Mouse (Mus musculus) heart, postnatal 0 days (tissue): ENCODE data around the gene Arcn1. TPM values are rescaled to one million over a fixed set of nuclear protein-coding genes. Genes with fewer than 3 reads are reported as not detected.
A peak's percentile ranks its signal among the peaks of the same experiment; 100 is the strongest.

Experiments used
- ATAC-seq: fragments of 200-750 bp; cut with Nextera tagmentation; 2 replicates; pipeline ENCODE4 v1.8.0; 2017; ENCODE audit warnings: low read depth, moderate number of reproducible peaks, moderate library complexity; ENCODE audit not compliant: insufficient read depth
- DNase-seq: peaks from one replicate; pipeline ENCODE4 v3.0.0-alpha.2; 2016; ENCODE audit warnings: low spot score
- H3K27ac ChIP-seq: fragments of 300-500 bp; sonication (generic); 2 replicates; pipeline ENCODE4 v1.5.1; 2014; ENCODE audit warnings: low read depth, mild to moderate bottlenecking
- H3K27me3 ChIP-seq: fragments of 300-500 bp; sonication (generic); 2 replicates; pipeline ENCODE4 v1.6.1; 2014; ENCODE audit warnings: low read length, mixed read lengths; ENCODE audit not compliant: control insufficient read depth, insufficient read depth
- H3K36me3 ChIP-seq: fragments of 300-500 bp; sonication (generic); replicated peaks from 2 replicates; pipeline ENCODE4 v1.6.1; 2014; ENCODE audit warnings: low read length, mixed read lengths; ENCODE audit not compliant: control insufficient read depth, insufficient read depth
- H3K4me1 ChIP-seq: fragments of 300-500 bp; sonication (generic); 2 replicates; pipeline ENCODE4 v1.6.1; 2014; ENCODE audit warnings: antibody characterized with exemption; ENCODE audit not compliant: control insufficient read depth, insufficient read depth
- H3K4me2 ChIP-seq: fragments of 300-500 bp; sonication (generic); 2 replicates; pipeline ENCODE4 v1.6.1; 2014; ENCODE audit warnings: low read depth, mild to moderate bottlenecking, low read length, moderate library complexity
- H3K4me3 ChIP-seq: fragments of 300-500 bp; sonication (generic); 2 replicates; pipeline ENCODE4 v1.5.1; 2014; ENCODE audit warnings: low read depth, low read length
- H3K9ac ChIP-seq: fragments of 300-500 bp; sonication (generic); replicated peaks from 2 replicates; pipeline ENCODE4 v1.6.1; 2014; ENCODE audit warnings: low read depth, low read length, mixed read lengths
- H3K9me3 ChIP-seq: fragments of 300-500 bp; sonication (generic); replicated peaks from 2 replicates; pipeline ENCODE4 v1.6.1; 2016; ENCODE audit warnings: low read length; ENCODE audit not compliant: control insufficient read depth
- CTCF ChIP-seq: IDR thresholded peaks from 2 replicates; pipeline ENCODE4 v1.5.1; 2016; ENCODE audit warnings: antibody characterized with exemption, control low read depth, low read depth
- EP300 ChIP-seq: IDR thresholded peaks from 2 replicates; pipeline ENCODE4 v1.6.1; 2016; ENCODE audit warnings: antibody characterized with exemption, low read depth
- WGBS: fragments of 180-500 bp; shearing (Covaris S2); extraction: QIAGEN DNeasy Blood & Tissue Kit; methylation state at CpG from one replicate; pipeline ENCODE4 v1.1.7; 2014; 5-methylcytosine and 5-hydroxymethylcytosine counted together
- polyA plus RNA-seq: library from polyadenylated mRNA; unstranded; fragments of >200 nt; fragmentation: Nextera tagmentation; extraction: Ambion mirVana; gene quantifications from 2 replicates; pipeline ENCODE4 v1.2.1, GENCODE M21; 2015
- total RNA-seq: library from RNA; depleted of rRNA; stranded (reverse); fragments of >200 nt; gene quantifications from 2 replicates; pipeline ENCODE4 v1.2.3, GENCODE M21; 2014; ENCODE audit warnings: low replicate concordance; rRNA removed

Arcn1 gene
- total and polyA plus RNA-seq, 2 experiments from 2014 or later, result 71.6 to 78.3 TPM

GRCm38 (mm10) chr9:44693071-44693470, 74.6 kb downstream of the Arcn1 start:
- no peak overlapping the region for H3K4me2 ChIP-seq
- TF ChIP-seq CTCF (no peak), EP300 (no peak)
- no peaks in the 10 kb centered on the region for H3K9me3 ChIP-seq
- H3K4me1 ChIP-seq, result peaks cover 19% of the 10 kb centered on the region
- DNase-seq, result no peak
- WGBS, result 72% methylated on average over 11 of the region's 11 CpGs
- H3K4me3 ChIP-seq, result no peak overlapping the region
- no peak overlapping the region for H3K27ac ChIP-seq
- H3K27me3 ChIP-seq, result no peaks in the 10 kb centered on the region
- ATAC-seq, result no peak
- H3K36me3 ChIP-seq, result peaks cover 81% of the 10 kb centered on the region
- no peak overlapping the region for H3K9ac ChIP-seq

GRCm38 (mm10) chr9:44691671-44692520, 75.7 kb downstream of the Arcn1 start:
- no peak overlapping the region for H3K9ac ChIP-seq

More at GRCm38 (mm10) chr9:44691671-44692520, 75.7 kb downstream of the Arcn1 start:
- Histone ChIP-seq H3K27ac (peak overlapping the region; percentile 36), H3K9me3 (no peaks in the 10 kb centered on the region), H3K27me3 (no peaks in the 10 kb centered on the region), H3K36me3 (peaks cover 81% of the 10 kb centered on the region), H3K4me1 (peaks cover 19% of the 10 kb centered on the region), H3K4me3 (no peak overlapping the region), H3K4me2 (no peak overlapping the region)
- ATAC-seq, result peak; percentile 57
- whole genome bisulfite sequencing, result 26% methylated on average over 21 of the region's 21 CpGs
- TF ChIP-seq EP300 (no peak), CTCF (no peak)
- DNase-seq, result peak; percentile 64

Other genes starting within 250 kb of the Arcn1 start
- gene Cxcr5, start 206.0 kb downstream of the Arcn1 start, total RNA-seq, result not detected in 2 replicates
- not detected in 2 replicates for gene Cxcr5, start 206.0 kb downstream of the Arcn1 start, polyA plus RNA-seq
- 30.9 and 33.9 TPM in 2 replicates for gene Ddx6, start 163.0 kb downstream of the Arcn1 start, total RNA-seq
- gene Ddx6, start 163.0 kb downstream of the Arcn1 start, polyA plus RNA-seq, result 10.5 and 11.0 TPM in 2 replicates
- not detected in 2 replicates for gene Treh, start 94.6 kb downstream of the Arcn1 start, total RNA-seq
- not detected in 2 replicates for gene Treh, start 94.6 kb downstream of the Arcn1 start, polyA plus RNA-seq
- gene Phldb1, start 32.6 kb downstream of the Arcn1 start, total RNA-seq, result 96.0 and 138 TPM in 2 replicates
- 25.8 and 28.0 TPM in 2 replicates for gene Phldb1, start 32.6 kb downstream of the Arcn1 start, polyA plus RNA-seq
- gene Ift46, start 63 bp upstream of the Arcn1 start, total RNA-seq, result 10.0 and 41.0 TPM in 2 replicates
- 49.5 and 60.6 TPM in 2 replicates for gene Ift46, start 63 bp upstream of the Arcn1 start, polyA plus RNA-seq
- gene Tmem25, start 31.5 kb upstream of the Arcn1 start, total RNA-seq, result 2.4 and 5.2 TPM in 2 replicates
- gene Tmem25, start 31.5 kb upstream of the Arcn1 start, polyA plus RNA-seq, result 3.2 and 3.4 TPM in 2 replicates
- 0.31 TPM in 1 of 2 replicates, not detected in the other for gene Ttc36, start 35.2 kb upstream of the Arcn1 start, total RNA-seq
- 0.72 TPM in 1 of 2 replicates, not detected in the other for gene Ttc36, start 35.2 kb upstream of the Arcn1 start, polyA plus RNA-seq
- gene Kmt2a, start 113.5 kb upstream of the Arcn1 start, total RNA-seq, result 4.9 and 7.8 TPM in 2 replicates
- 4.2 and 4.4 TPM in 2 replicates for gene Kmt2a, start 113.5 kb upstream of the Arcn1 start, polyA plus RNA-seq
- 688 and 746 TPM in 2 replicates for gene Atp5l, start 152.9 kb upstream of the Arcn1 start, total RNA-seq
- gene Atp5l, start 152.9 kb upstream of the Arcn1 start, polyA plus RNA-seq, result 2,678 and 2,844 TPM in 2 replicates
- gene Ube4a, start 197.8 kb upstream of the Arcn1 start, total RNA-seq, result 10.7 and 16.8 TPM in 2 replicates
- gene Ube4a, start 197.8 kb upstream of the Arcn1 start, polyA plus RNA-seq, result 9.8 and 9.9 TPM in 2 replicates
- 1.2 TPM in 1 of 2 replicates, not detected in the other for gene Cd3g, start 212.6 kb upstream of the Arcn1 start, total RNA-seq
- 0.11 TPM in 1 of 2 replicates, not detected in the other for gene Cd3g, start 212.6 kb upstream of the Arcn1 start, polyA plus RNA-seq
- 1.9 TPM in 1 of 2 replicates, not detected in the other for gene Cd3d, start 213.9 kb upstream of the Arcn1 start, total RNA-seq
- not detected in 2 replicates for gene Cd3d, start 213.9 kb upstream of the Arcn1 start, polyA plus RNA-seq
- 0.27 TPM in 1 of 2 replicates, not detected in the other for gene Cd3e, start 241.8 kb upstream of the Arcn1 start, total RNA-seq
- gene Cd3e, start 241.8 kb upstream of the Arcn1 start, polyA plus RNA-seq, result 0.14 TPM in 1 of 2 replicates, not detected in the other